ENCODE assay signal across 8 mouse cellular contexts in genomic region chr10:84441846-84442245, GRCm38 (mm10). TPM values are rescaled to one million over a fixed set of nuclear protein-coding genes. Genes with fewer than 3 reads are reported as not detected.
A peak's percentile ranks its signal among the peaks of the same experiment; 100 is the strongest.
DNase-seq lines count a peak whose midpoint lies in the region; ATAC-seq and TF ChIP-seq lines count a peak whose summit lies in the region.

No protein-coding gene starts in this region.

- peaks cover 57% of the 10 kb centered on the region for H3K4me1 ChIP-seq in E14TG2a.4 (replicated peaks; ENCODE audit: low read depth, low read length)
- H3K4me1 ChIP-seq in forebrain, embryonic 16.5 days (replicated peaks; ENCODE audit: control insufficient read depth, insufficient read depth, low read length) = peaks cover 32% of the 10 kb centered on the region
- peaks cover 6% of the 10 kb centered on the region for H3K4me1 ChIP-seq in liver, postnatal 0 days (ENCODE audit: insufficient read depth)

- no peaks in the 10 kb centered on the region for H3K9me3 ChIP-seq in E14TG2a.4 (ENCODE audit: low read length)
- H3K9me3 ChIP-seq in forebrain, embryonic 16.5 days (ENCODE audit: control insufficient read depth, low read length) = no peaks in the 10 kb centered on the region
- no peaks in the 10 kb centered on the region for H3K9me3 ChIP-seq in liver, postnatal 0 days (ENCODE audit: low read length)

- peak overlapping the region; percentile 98 for H3K9ac ChIP-seq in forebrain, embryonic 16.5 days (replicated peaks; ENCODE audit: low read depth, low read length)
- H3K9ac ChIP-seq in liver, postnatal 0 days (replicated peaks) = peak overlapping the region; percentile 90; the same call in 1 of the 2 replicates

- H3K27ac ChIP-seq in forebrain, embryonic 16.5 days (ENCODE audit: low read length) = no peak overlapping the region
- no peak overlapping the region for H3K27ac ChIP-seq in liver, postnatal 0 days (ENCODE audit: low read depth)

- no peak for ATAC-seq in cerebellum, adult (ENCODE audit: insufficient number of reproducible peaks, low FRiP score, low TSS enrichment)
- no peak for ATAC-seq in forebrain, embryonic 16.5 days
- ATAC-seq in liver, postnatal 0 days = no peak

- TF ChIP-seq CTCF in E14TG2a.4 (conservative IDR thresholded peaks at IDR 0.05; ENCODE audit: low read length) = no peak
- TF ChIP-seq CTCF in liver, postnatal 0 days (IDR thresholded peaks at IDR 0.05; ENCODE audit: low read depth) = no peak

- WGBS in forebrain, embryonic 16.5 days = 15% methylated on average over 11 of the region's 11 CpGs
- WGBS in liver, postnatal 0 days (ENCODE audit: insufficient replicate concordance) = 42% methylated on average over 11 of the region's 11 CpGs

- no peaks in the 10 kb centered on the region for H3K36me3 ChIP-seq in E14TG2a.4 (ENCODE audit: insufficient read depth, low read length)
- H3K36me3 ChIP-seq in forebrain, embryonic 16.5 days (ENCODE audit: control insufficient read depth, insufficient read depth) = no peaks in the 10 kb centered on the region
- no peaks in the 10 kb centered on the region for H3K36me3 ChIP-seq in liver, postnatal 0 days (replicated peaks; ENCODE audit: insufficient read depth, low read length)

- peak; percentile 33 for DNase-seq in cerebellum, adult 8-10 months
- DNase-seq in liver, postnatal 0 days = no peak
- DNase-seq in frontal cortex, postnatal 36 days (ENCODE audit: low spot score in 2 of 2) = no peak
- no peak for DNase-seq in testis, postnatal 10 days (ENCODE audit: low spot score)
- no peak for DNase-seq in ovary, postnatal 10 days (ENCODE audit: low spot score)

- H3K4me2 ChIP-seq in forebrain, embryonic 16.5 days (ENCODE audit: low read length) = peak overlapping the region; percentile 91
- peak overlapping the region; percentile 89 for H3K4me2 ChIP-seq in liver, postnatal 0 days (ENCODE audit: low read depth, low read length)

- peaks cover 34% of the 10 kb centered on the region for H3K27me3 ChIP-seq in E14TG2a.4 (ENCODE audit: insufficient read depth, low read length)
- H3K27me3 ChIP-seq in forebrain, embryonic 16.5 days (replicated peaks; ENCODE audit: control insufficient read depth, insufficient read depth, low read length) = no peaks in the 10 kb centered on the region
- H3K27me3 ChIP-seq in liver, postnatal 0 days (ENCODE audit: insufficient read depth, low read length) = peaks cover 24% of the 10 kb centered on the region

- TF ChIP-seq EP300 in liver, postnatal 0 days (IDR thresholded peaks at IDR 0.05; ENCODE audit: low read depth) = no peak

- peak overlapping the region; percentile 89 for H3K4me3 ChIP-seq in E14TG2a.4 (replicated peaks; ENCODE audit: low read length)
- H3K4me3 ChIP-seq in forebrain, embryonic 16.5 days (replicated peaks; ENCODE audit: low read length) = peak overlapping the region; percentile 77
- peak overlapping the region; percentile 66 for H3K4me3 ChIP-seq in liver, postnatal 0 days (ENCODE audit: low read depth, low read length)

RNA-seq across cellular contexts. Expression of gene Nuak1, which starts 1.4 kb away (rescaled TPM):
- polyA plus RNA-seq in forebrain, embryonic 16.5 days (2015; fragmentation: Nextera tagmentation; extraction: Ambion mirVana) = 12.5 and 15.7 TPM in 2 replicates
- 0.13 and 0.20 TPM in 2 replicates for polyA plus RNA-seq in liver, postnatal 0 days (2015; fragmentation: Nextera tagmentation; extraction: Ambion mirVana)

Comparison
In these comparisons a context has a peak if more than half of its experiments do, and no peak if none do; other contexts are left out.
1. RNA of gene Nuak1, which starts 1.4 kb away (polyA plus RNA-seq): 12.5 to 15.7 TPM in forebrain, embryonic 16.5 days; 0.13 to 0.20 TPM in liver, postnatal 0 days; every median in the first group is over 10 times any median in the second.
2. Peak in every context shown above with its lines, with median percentiles within 50 percentile points of each other: H3K4me3 ChIP-seq.